Mouse (Mus musculus) forebrain, embryonic 12.5 days (tissue): ENCODE results near the gene Asb14. TPM values are rescaled to one million over a fixed set of nuclear protein-coding genes. Genes with fewer than 3 reads are reported as not detected.
"Not testable (repeated sequence)": the region's sequence is repeated elsewhere in the genome, so short reads cannot be mapped to it uniquely, and the experiment has no call there.

Experiments
- ATAC-seq: fragments of 200-750 bp; cut with Nextera tagmentation; 2 replicates; pipeline ENCODE4 v1.8.0; 2017; ENCODE audit warnings: moderate TSS enrichment; ENCODE audit not compliant: low FRiP score
- H3K27ac ChIP-seq: fragments of 300-500 bp; sonication (generic); 2 replicates; pipeline ENCODE4 v1.5.1; 2016; ENCODE audit warnings: mild to moderate bottlenecking
- H3K27me3 ChIP-seq: fragments of 300-500 bp; sonication (generic); 2 replicates; pipeline ENCODE4 v1.6.1; 2016; ENCODE audit warnings: mild to moderate bottlenecking
- H3K36me3 ChIP-seq: fragments of 300-500 bp; sonication (generic); replicated peaks from 2 replicates; pipeline ENCODE4 v1.6.1; 2016; ENCODE audit warnings: mild to moderate bottlenecking
- H3K4me1 ChIP-seq: fragments of 300-500 bp; sonication (generic); 2 replicates; pipeline ENCODE4 v1.6.1; 2016
- H3K4me2 ChIP-seq: fragments of 300-500 bp; sonication (generic); 2 replicates; pipeline ENCODE4 v1.6.1; 2016; ENCODE audit warnings: mild to moderate bottlenecking, moderate library complexity
- H3K4me3 ChIP-seq: fragments of 300-500 bp; sonication (generic); replicated peaks from 2 replicates; pipeline ENCODE4 v1.5.1; 2016; ENCODE audit warnings: mild to moderate bottlenecking
- H3K9ac ChIP-seq: fragments of 300-500 bp; sonication (generic); 2 replicates; pipeline ENCODE4 v1.6.1; 2016; ENCODE audit warnings: mild to moderate bottlenecking
- H3K9me3 ChIP-seq: fragments of 300-500 bp; sonication (generic); 2 replicates; pipeline ENCODE4 v1.6.1; 2016
- WGBS: fragments of 180-500 bp; shearing (Covaris S2); methylation state at CpG from one replicate; pipeline ENCODE4 v1.1.7; 2016; 5-methylcytosine and 5-hydroxymethylcytosine counted together
- polyA plus RNA-seq: library from polyadenylated mRNA; unstranded; fragments of >200 nt; fragmentation: Nextera tagmentation; extraction: Ambion mirVana; gene quantifications from 2 replicates; pipeline ENCODE4 v1.2.1, GENCODE M21; 2016

The Asb14 gene
- polyA plus RNA-seq, 1 experiment from 2014 or later, result 0.22 TPM

DNA sequence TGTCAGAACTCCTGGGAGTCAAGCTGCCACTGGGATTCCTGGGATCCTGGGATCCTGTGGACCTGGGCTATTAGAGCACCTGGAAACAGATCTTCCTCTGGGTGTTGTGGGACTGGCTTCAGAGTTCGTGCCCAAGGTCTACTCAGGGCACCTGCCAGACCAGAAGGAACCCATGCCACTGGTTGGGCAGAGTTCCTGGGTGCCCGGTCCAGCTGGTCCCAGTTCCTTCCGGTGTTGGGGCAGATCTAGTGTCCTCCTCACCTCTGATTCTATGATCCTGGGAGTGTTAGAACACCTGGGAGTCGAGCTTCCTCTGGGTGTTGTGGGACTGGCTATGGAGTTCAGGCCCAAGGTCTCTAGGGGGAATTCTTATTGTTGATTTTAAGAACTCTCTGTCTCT lies 13.0 kb downstream of the Asb14 start:
- H3K27ac ChIP-seq, result no peak overlapping the region
- H3K36me3 ChIP-seq, result no peaks in the 10 kb centered on the region
- no peaks in the 10 kb centered on the region for H3K9me3 ChIP-seq
- no peak overlapping the region for H3K4me2 ChIP-seq
- H3K27me3 ChIP-seq, result no peaks in the 10 kb centered on the region
- H3K4me3 ChIP-seq, result no peak overlapping the region
- ATAC-seq, result no peak
- H3K4me1 ChIP-seq, result no peaks in the 10 kb centered on the region
- H3K9ac ChIP-seq, result no peak overlapping the region
- WGBS, result 90% methylated on average over 4 of the region's 4 CpGs

DNA sequence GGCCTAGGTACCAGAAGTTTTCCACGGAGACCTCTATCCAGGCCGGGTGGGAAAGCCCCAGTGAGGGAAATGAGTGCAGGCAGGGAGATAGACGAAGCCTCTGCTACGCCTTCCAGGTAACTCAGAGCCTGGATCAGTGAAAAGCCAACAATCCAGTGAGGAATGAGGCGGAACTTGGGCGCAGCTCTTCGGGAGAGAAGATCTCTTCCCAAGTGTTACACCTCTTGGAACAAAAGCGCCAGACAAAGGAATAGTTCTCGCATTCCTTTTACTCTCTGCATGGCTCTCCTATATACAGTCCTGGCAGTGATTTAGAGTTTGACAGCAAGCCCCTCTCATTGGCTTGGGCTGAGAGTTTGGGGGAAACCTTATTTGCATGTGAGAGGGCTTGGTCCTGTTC lies 16.1 kb downstream of the Asb14 start:
- not testable (repeated sequence) for H3K9ac ChIP-seq, ATAC-seq, H3K27ac ChIP-seq, H3K27me3 ChIP-seq, H3K4me3 ChIP-seq, H3K9me3 ChIP-seq, H3K4me1 ChIP-seq, H3K36me3 ChIP-seq, H3K4me2 ChIP-seq
- WGBS, result 47% methylated on average over 9 of the region's 9 CpGs

DNA sequence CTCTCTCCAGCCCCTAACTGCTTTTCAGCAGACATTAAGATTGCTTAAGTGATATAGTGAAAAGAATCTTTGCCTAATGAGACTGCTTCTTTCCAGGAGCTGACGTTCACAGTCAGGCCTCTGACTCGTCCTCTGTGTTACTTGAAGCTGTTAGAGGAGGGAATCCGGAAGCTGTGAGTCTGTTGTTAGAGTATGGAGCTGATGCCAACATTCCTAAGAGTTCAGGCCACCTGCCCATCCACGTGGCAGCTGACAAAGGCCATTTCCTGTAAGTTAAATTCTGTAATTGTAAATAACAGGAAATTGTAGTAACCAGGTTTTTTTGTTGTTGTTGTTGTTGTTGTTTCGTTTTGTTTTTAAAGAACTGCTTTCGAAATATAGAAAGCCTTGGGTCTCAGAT lies 16.8 kb downstream of the Asb14 start:
- Histone ChIP-seq H3K27me3 (no peaks in the 10 kb centered on the region), H3K36me3 (no peaks in the 10 kb centered on the region), H3K9ac (no peak overlapping the region), H3K4me3 (no peak overlapping the region), H3K9me3 (no peaks in the 10 kb centered on the region), H3K4me1 (no peaks in the 10 kb centered on the region; the same call in 1 of the 2 replicates), H3K27ac (no peak overlapping the region), H3K4me2 (no peak overlapping the region)
- 70% methylated on average over 6 of the region's 6 CpGs for WGBS
- ATAC-seq, result no peak

DNA sequence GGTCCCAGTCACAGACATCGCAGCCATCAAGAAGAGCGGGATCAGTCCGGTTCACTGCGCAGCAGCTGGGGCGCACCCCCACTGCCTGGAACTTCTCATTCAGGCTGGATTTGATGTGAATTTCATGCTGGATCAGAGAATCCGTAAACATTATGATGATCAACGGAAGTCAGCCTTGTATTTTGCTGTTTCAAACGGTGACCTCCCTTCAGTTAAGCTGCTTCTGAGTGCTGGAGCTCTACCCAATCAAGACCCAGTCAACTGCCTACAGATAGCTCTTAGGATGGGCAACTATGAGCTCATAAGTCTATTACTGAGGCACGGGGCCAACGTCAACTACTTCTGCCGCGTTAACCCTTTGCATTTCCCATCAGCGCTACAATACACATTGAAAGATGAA lies 17.5 kb downstream of the Asb14 start:
- Histone ChIP-seq H3K27me3 (no peaks in the 10 kb centered on the region), H3K4me3 (no peak overlapping the region), H3K9me3 (no peaks in the 10 kb centered on the region), H3K36me3 (no peaks in the 10 kb centered on the region), H3K9ac (no peak overlapping the region), H3K4me2 (no peak overlapping the region), H3K4me1 (no peaks in the 10 kb centered on the region; the same call in 1 of the 2 replicates), H3K27ac (no peak overlapping the region)
- no peak for ATAC-seq
- 96% methylated on average over 13 of the region's 13 CpGs for WGBS

DNA sequence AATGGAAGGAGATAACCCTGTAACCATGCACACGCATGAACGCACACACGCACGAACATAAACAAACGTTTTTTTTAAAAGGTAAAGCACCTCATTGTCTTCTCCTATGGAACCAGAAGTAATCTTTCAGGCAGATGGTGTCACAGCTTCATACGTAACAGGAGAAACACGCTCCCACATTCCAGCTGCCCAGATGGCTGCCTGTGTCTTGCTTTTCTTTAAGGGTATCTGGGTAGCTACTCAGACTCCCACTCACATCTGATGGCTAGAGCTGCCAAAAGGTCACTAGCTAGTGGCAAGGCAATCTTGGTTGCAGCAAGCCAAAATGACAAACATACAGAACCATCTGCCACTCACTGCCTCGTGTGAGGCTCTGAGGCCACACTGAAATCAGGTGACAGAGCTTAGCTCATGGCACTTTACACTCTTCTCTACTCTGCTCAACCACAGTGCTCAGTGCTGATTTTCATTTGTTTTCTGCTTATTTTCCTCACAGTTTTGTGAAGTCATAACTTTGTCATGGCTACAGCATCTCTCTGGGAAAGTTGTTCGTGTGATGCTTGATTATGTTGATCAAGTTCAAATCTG lies 19.4 kb downstream of the Asb14 start:
- 64% methylated on average over 9 of the region's 9 CpGs for WGBS
- Histone ChIP-seq H3K4me2 (no peak overlapping the region), H3K36me3 (peaks cover 3% of the 10 kb centered on the region; the same call in 1 of the 2 replicates), H3K9ac (no peak overlapping the region), H3K9me3 (no peaks in the 10 kb centered on the region), H3K27ac (0 out of 2 replicates have a peak overlapping the region, but pooled peaks have one; percentile 8), H3K4me3 (no peak overlapping the region), H3K27me3 (no peaks in the 10 kb centered on the region), H3K4me1 (no peaks in the 10 kb centered on the region; the same call in 1 of the 2 replicates)
- ATAC-seq, result no peak

DNA sequence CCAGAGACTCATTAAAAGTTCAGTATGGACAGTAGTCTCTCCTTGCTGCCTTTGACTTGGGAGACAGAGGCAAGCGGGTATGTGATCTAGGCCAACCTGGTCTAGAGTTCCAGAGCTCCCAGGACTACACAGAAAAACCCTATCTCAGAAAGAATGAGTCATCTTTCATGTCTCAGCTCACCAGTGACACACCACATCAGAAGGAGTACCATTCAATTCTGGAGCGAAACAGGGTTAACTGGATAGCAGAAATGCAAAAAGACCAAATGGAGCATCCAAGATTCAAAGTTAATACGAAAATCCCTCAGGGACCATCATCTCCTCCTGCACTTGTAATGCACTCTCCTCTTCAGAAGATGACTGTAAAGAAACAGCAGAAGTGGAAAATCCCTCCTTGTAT lies 25.0 kb downstream of the Asb14 start:
- H3K4me3 ChIP-seq, result no peak overlapping the region
- H3K36me3 ChIP-seq, result peaks cover 36% of the 10 kb centered on the region
- WGBS, result 98% methylated on average over 3 of the region's 3 CpGs
- no peak overlapping the region for H3K9ac ChIP-seq
- no peaks in the 10 kb centered on the region for H3K27me3 ChIP-seq
- no peaks in the 10 kb centered on the region for H3K9me3 ChIP-seq
- no peak overlapping the region for H3K4me2 ChIP-seq
- no peaks in the 10 kb centered on the region for H3K4me1 ChIP-seq
- no peak for ATAC-seq
- no peak overlapping the region for H3K27ac ChIP-seq

DNA sequence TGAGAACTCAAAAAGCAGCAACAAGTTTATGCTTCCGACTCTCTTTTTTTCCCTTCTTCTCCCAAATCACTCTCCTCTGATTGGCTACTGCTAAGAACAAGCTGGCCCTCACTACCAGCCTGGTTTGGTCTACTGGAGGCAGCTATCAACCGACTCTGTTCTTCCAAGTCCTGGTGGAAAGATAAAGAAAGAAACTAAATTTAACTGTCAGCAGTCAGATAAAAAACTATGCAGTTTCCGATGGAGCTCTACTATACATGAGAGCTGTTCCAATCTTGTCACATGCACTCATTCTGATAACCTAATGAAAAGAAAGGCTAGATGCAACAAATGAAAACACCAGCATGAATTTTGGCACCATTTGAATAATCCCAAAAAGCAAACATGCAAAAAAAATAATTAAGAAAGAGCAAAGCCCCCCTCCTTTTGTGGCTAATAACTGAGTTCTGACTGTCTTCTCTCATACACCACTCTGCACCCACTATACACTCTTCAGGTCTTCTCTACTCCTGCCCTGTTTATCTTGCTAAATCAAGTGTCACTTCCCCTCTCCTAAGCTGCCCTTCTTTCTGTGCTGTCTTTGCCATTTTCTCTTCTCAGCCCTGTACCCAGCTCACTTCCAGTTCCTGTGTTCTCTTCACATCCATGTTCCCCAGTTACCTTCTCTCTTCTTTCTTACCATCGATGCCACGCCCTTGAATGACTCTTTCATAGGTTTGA lies 29.5 kb downstream of the Asb14 start:
- Histone ChIP-seq H3K9me3 (no peaks in the 10 kb centered on the region), H3K36me3 (peaks cover 41% of the 10 kb centered on the region), H3K9ac (no peak overlapping the region), H3K4me1 (no peaks in the 10 kb centered on the region), H3K4me3 (no peak overlapping the region), H3K27ac (no peak overlapping the region), H3K4me2 (no peak overlapping the region), H3K27me3 (no peaks in the 10 kb centered on the region)
- 92% methylated on average over 5 of the region's 5 CpGs for WGBS
- no peak for ATAC-seq

DNA sequence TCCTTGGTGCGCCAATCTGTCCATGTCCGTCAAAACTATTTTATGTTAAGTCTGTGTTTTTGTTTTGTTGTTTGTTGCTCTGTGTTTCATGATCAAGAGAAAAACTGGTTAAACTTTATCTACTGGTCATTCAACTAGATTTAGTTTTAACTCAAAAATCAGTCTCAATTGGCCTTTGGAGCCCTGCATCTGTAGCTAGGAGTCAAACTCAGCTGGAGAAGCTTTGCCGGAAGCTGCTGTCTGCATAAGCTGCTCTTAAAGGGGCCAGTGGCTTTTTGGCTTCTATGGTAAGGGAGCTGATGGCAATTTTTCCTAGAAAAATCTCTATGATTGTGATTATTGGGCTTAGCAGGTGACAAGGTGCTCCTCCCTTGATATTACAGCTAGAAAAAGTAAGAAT lies 40.5 kb downstream of the Asb14 start:
- ATAC-seq, result no peak
- Histone ChIP-seq H3K9me3 (no peaks in the 10 kb centered on the region), H3K27me3 (no peaks in the 10 kb centered on the region), H3K36me3 (peaks cover 27% of the 10 kb centered on the region), H3K4me3 (no peak overlapping the region), H3K9ac (no peak overlapping the region), H3K27ac (no peak overlapping the region), H3K4me1 (no peaks in the 10 kb centered on the region), H3K4me2 (no peak overlapping the region)
- WGBS, result 88% methylated on average over 3 of the region's 3 CpGs

DNA sequence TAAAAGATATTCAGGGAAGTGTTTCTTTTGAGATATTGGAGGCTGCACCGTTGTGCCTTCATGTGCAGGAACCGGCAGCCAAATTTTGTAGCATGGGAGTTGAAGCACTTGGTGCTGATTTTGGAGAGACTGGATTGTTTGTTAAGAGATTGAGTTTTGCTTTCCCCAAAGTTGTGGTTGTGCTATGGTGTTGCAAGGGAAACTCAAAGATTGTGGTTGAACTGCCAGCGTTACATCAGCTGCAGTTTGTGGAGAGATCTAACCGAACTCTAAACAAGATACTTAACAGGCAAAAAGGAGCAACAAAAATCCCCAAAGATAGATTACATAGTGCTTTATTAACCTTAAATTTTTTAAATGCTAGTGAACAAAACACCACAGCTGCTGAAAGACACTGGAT lies 41.2 kb downstream of the Asb14 start:
- Histone ChIP-seq H3K27ac (no peak overlapping the region), H3K9me3 (no peaks in the 10 kb centered on the region), H3K9ac (no peak overlapping the region), H3K27me3 (no peaks in the 10 kb centered on the region), H3K36me3 (peaks cover 30% of the 10 kb centered on the region), H3K4me3 (no peak overlapping the region), H3K4me1 (no peaks in the 10 kb centered on the region), H3K4me2 (no peak overlapping the region)
- 95% methylated on average over 4 of the region's 4 CpGs for WGBS
- no peak for ATAC-seq

DNA sequence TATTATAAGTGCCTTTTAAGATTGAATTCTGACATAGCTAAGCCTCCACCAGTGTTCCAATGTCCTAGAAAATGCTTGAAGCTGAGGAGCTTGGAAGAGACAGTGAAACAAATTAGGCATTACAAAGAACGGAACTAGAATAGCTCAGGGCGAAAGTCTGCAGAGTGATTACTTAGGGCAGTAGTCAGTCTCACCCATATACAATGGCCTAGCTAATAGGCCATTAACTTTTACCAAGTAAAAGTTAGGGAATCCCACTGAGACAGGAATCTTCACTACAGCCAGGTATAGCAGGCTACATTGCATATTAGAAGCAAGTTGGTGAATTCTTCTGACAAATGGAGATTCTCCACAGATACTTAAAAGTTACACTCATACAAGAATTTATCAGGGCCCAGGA lies 61.8 kb downstream of the Asb14 start:
- not testable (repeated sequence) for H3K4me3 ChIP-seq, ATAC-seq, H3K9ac ChIP-seq, H3K27ac ChIP-seq, H3K4me1 ChIP-seq, H3K4me2 ChIP-seq, H3K27me3 ChIP-seq, H3K9me3 ChIP-seq
- WGBS, result 77% methylated on average over 2 of the region's 2 CpGs
- H3K36me3 ChIP-seq, result peaks cover 12% of the 10 kb centered on the region

DNA sequence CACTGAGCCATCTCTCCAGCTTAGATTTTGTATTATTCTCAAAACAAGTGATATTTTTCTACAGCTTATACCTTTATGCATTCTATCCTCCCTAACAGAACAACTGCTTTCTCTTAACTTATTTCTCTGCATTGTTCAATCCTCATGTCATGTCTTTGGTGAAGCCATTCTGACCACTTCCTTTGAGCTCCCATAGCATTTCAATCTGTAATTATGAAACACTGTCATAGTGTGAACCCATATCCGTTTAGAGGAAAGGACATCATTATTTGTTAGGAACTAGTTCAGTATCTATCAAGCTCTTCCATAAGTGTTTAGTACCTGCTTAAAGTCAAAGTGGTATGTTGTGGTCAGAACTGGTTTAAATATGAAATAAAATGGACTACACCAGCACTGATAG lies 66.2 kb downstream of the Asb14 start:
- Histone ChIP-seq H3K4me1 (no peaks in the 10 kb centered on the region), H3K4me2 (no peak overlapping the region), H3K9me3 (no peaks in the 10 kb centered on the region), H3K9ac (no peak overlapping the region), H3K27ac (no peak overlapping the region), H3K36me3 (peaks cover 11% of the 10 kb centered on the region), H3K27me3 (no peaks in the 10 kb centered on the region), H3K4me3 (no peak overlapping the region)
- no peak for ATAC-seq
- WGBS, result 94% methylated on average over 1 of the region's 1 CpGs
